Mouse (Mus musculus): Measurements from ENCODE around the gene Dock7. TPM values are rescaled to one million over a fixed set of nuclear protein-coding genes. Genes with fewer than 3 reads are reported as not detected.

The Dock7 gene
- polyA plus RNA-seq, 1 experiment from 2014 or later, result 67.1 TPM

DNA sequence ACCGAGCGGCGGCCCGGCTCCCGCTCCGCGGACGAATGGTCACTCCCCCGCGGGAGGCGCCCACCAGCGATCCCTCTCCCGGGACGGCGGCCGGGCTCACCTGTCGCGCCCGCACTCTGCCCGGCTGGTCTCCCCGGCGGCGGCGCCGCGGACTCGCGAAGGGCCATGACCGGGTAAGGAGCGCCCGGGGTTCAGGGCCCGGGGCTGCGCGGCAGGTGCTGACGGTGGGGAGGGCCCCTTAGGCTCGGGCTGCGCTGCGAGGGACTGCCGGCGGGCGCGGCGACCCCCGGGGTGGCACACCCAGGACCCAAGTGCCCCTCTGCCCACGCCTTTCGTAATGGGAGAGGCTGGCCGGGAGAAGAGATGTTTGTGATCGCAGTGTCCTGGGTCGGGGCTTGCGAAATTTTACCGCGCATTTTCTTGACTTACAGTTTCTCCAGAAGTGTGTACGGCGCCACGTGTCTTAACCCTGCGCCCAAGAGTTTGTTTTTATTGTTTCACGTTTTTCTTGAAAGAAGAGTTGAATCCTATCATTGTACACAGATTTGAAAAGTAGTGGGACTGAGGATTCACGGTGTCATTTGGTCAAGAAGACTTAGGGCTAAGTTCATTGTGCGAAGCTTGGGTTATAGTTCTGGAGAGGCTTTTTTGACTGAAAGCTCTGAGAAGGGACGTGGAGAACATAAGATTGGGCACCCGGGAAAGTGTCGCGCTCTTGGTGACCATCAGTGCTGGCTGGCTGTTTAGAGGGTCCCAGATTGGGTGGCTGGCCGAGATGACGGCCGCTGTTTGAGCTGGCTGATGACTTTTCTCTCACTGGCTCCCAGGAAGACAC is 196.4 kb downstream of the Dock7 start:
- peak overlapping the region; percentile 88 for H3K4me2 ChIP-seq (replicated peaks)
- peaks cover 19% of the 10 kb centered on the region for H3K4me1 ChIP-seq
- ATAC-seq (ENCODE audit: low FRiP score, low read depth), result no peak; the same call in none of the 2 replicates
- no peaks in the 10 kb centered on the region for H3K27me3 ChIP-seq
- H3K4me3 ChIP-seq, result peak overlapping the region; percentile 96
- under 1% methylated on average over 61 of the region's 66 CpGs for WGBS
- peaks cover 6% of the 10 kb centered on the region; the same call in 1 of the 2 replicates for H3K36me3 ChIP-seq
- H3K9me3 ChIP-seq, result no peaks in the 10 kb centered on the region
- peak overlapping the region; percentile 100 for H3K27ac ChIP-seq
- peak overlapping the region; percentile 97 for H3K9ac ChIP-seq

DNA sequence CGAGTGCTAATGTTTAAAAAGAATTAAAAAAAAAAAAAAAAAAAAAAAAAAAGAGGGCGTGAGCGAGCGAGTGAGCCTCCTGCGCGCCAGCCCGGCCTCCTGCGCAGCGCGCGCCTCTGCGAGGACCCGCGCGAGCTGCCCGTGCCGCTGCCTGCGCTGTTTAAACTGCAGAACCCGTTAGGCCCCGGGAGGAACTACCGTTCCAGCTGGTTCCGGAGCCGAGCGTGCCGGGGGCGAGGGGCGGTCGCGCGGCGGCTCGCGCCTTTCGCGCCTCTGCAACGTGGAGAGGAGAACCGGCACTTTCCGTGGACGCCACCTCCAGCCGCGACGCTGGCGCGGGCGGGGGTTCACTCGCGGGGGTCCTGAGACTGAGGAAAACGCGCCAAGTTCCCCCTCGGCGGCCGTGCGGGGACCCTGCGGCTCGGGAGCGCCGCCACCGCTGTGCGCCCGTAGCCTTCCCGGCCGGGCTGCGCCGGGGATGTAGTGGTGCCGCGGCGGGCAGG is 197.1 kb downstream of the Dock7 start, which contains the start of gene Usp1:
Gene Usp1, plus strand, starts transcription at position 243 of the 503 bp plus-strand sequence.
- Histone ChIP-seq H3K4me1 (peaks cover 19% of the 10 kb centered on the region), H3K9me3 (no peaks in the 10 kb centered on the region), H3K4me3 (peak within 1 kb of the TSS; percentile 96), H3K27me3 (no peaks in the 10 kb centered on the region), H3K4me2 (replicated peaks) (peak within 1 kb of the TSS; percentile 88), H3K9ac (peak within 1 kb of the TSS; percentile 97), H3K27ac (peak within 1 kb of the TSS; percentile 100), H3K36me3 (peaks cover 2% of the 10 kb centered on the region; the same call in 1 of the 2 replicates)
- ATAC-seq (ENCODE audit: low FRiP score, low read depth), result peak; percentile 43
- WGBS, result under 1% methylated on average over 64 of the region's 67 CpGs

DNA sequence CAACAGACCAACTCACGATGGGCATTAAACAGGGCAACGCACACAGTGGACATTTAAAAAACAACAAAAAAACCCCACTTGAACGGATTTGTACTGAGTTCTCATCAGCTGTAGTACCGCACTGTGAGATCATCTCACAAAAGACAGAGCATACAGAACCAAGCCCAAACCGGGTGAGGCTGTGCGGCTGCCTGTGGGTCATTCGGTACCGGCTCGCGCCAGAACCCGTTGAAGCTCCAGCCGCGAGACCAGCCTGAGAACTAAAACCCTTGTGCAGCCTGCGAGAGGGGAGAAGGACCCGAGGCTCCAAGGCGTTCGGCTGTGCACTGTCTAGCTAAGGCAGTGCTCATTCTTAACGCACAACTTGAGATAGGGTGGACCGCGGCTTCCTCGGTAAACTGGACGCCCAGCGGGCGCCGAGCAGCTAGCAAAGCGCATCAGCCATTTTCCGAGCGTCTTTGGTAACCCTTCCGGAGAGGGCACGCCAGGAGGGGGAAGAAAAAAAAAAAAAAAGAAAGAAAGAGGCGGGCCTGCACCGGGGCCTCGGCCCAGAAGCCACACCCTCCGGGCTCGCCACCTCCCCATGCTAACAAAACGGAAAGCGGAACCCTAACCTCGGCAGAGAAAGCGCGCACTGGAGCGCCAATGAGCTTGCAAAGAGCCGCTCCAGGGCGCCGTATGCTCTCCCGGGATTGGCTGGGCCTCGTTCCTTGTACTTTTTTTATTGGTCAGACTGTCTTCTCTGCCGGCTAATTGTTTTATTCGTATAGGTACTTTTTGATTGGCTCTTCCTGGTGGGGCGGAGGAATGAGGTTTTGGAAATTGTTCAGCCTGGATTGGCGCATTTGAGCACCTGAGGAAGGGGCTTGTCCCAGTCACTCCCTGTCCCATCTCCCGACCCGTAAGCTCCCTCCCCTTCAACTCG is 197.8 kb downstream of the Dock7 start:
- H3K9me3 ChIP-seq, result no peaks in the 10 kb centered on the region
- peak; percentile 96 for ATAC-seq (ENCODE audit: low FRiP score, low read depth)
- H3K36me3 ChIP-seq, result no peaks in the 10 kb centered on the region
- WGBS, result 0% methylated on average over 53 of the region's 53 CpGs
- no peaks in the 10 kb centered on the region for H3K27me3 ChIP-seq
- peak overlapping the region; percentile 71 for H3K9ac ChIP-seq
- peak overlapping the region; percentile 96 for H3K4me3 ChIP-seq
- H3K4me1 ChIP-seq, result peaks cover 19% of the 10 kb centered on the region
- peak overlapping the region; percentile 100 for H3K27ac ChIP-seq
- peak overlapping the region; percentile 88 for H3K4me2 ChIP-seq (replicated peaks)

DNA sequence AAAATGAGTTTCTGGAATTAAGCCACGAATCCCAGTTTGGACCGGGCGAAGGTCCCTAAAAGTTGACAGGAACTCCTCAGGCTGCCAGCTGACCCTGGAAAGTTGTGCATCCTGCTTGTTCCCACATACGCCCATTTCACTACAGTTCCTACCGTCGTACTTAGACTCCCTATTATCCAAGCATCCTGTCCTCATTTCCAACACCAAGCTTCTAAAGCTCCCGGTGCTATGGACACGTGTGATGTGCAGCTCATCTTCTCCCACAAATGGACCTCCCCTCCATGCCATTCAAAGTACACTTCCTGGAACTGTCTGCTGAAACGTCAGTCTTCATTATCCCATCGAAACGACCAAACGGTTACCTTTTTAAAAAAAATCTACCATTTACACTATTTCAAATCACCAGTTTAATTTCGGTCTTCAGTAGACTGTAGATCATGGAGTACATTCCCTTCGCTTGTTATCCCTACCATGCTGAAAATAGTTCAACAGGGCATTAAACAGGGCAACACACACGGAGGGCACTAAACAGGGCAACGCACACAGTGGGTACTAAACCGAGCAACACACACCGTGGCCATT is 198.6 kb downstream of the Dock7 start:
- Histone ChIP-seq H3K36me3 (no peaks in the 10 kb centered on the region), H3K4me3 (peak overlapping the region; percentile 96), H3K9ac (peak overlapping the region; percentile 71), H3K9me3 (no peaks in the 10 kb centered on the region), H3K4me2 (replicated peaks) (peak overlapping the region; percentile 79), H3K27me3 (no peaks in the 10 kb centered on the region), H3K27ac (peak overlapping the region; percentile 93), H3K4me1 (peaks cover 25% of the 10 kb centered on the region)
- 18% methylated on average over 18 of the region's 18 CpGs for WGBS
- no peak for ATAC-seq (ENCODE audit: low FRiP score, low read depth)

DNA sequence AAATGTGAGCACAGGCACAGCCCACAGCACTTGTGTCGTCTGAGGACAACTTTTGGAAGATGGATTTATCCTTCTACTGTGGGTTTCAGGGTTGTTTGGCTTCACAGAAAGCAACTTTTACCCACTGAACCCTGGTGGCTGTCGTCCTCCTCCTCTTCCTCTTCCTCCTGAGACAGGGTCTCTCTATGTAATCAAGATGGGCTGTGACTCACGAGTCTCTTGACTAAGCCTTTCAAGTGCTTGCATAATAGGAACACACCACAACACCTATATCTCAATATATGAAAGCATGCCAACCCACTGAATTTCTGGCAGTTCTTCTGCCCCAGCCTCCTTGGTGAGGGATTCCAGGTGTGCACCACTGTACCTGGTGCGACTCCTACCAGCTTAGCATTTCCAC is 199.8 kb downstream of the Dock7 start:
- 89% methylated on average over 4 of the region's 4 CpGs for WGBS
- Histone ChIP-seq H3K27me3 (no peaks in the 10 kb centered on the region), H3K27ac (no peak overlapping the region), H3K4me1 (peaks cover 23% of the 10 kb centered on the region), H3K4me3 (no peak overlapping the region), H3K36me3 (no peaks in the 10 kb centered on the region), H3K4me2 (replicated peaks) (no peak overlapping the region), H3K9me3 (no peaks in the 10 kb centered on the region), H3K9ac (no peak overlapping the region)
- ATAC-seq (ENCODE audit: low FRiP score, low read depth), result no peak

DNA sequence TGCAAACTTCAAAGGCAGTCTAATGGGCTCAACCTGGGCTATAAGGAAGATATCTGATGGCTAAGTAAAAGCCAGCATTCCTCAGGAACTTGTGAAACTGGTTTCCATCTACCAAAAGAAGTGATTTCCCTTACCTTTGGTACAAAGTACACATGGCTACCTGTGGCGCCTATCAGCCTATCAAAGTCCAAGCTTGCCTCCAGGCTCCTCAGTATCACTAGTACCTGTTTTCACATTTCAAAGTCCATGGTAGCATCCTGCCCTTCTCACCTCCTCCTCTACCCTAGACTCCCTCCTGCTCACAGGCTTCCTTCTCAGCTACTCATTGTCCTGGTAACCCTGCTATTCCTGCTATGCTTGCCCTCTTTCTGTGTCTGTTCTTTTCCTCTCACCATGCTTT is 202.5 kb downstream of the Dock7 start:
- H3K27ac ChIP-seq, result no peak overlapping the region
- no peaks in the 10 kb centered on the region for H3K9me3 ChIP-seq
- 85% methylated on average over 1 of the region's 1 CpGs for WGBS
- no peak for ATAC-seq (ENCODE audit: low FRiP score, low read depth)
- H3K4me2 ChIP-seq (replicated peaks), result no peak overlapping the region
- H3K36me3 ChIP-seq, result no peaks in the 10 kb centered on the region
- no peaks in the 10 kb centered on the region for H3K27me3 ChIP-seq
- H3K4me3 ChIP-seq, result no peak overlapping the region
- no peak overlapping the region for H3K9ac ChIP-seq
- H3K4me1 ChIP-seq, result peaks cover 12% of the 10 kb centered on the region

DNA sequence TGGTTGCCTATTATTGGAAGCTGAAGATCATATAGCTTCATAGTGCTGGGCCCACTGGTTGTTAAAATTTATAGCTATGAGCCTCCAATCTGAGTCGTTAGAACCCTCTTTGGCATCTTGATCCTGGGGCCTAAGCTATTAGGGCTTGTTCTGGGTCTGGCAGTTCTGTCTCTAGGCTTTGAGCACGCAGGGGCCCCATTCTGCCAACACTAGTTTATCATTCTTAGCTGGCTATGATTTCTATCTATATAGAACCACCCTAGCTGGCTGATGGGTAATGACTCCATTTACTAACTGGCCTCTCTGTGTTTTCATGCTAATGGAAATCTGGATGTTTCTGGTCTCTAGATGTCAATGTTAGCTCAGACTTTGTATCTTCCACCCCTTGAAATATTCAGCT is 203.0 kb downstream of the Dock7 start:
- Histone ChIP-seq H3K27ac (no peak overlapping the region), H3K36me3 (no peaks in the 10 kb centered on the region), H3K4me3 (no peak overlapping the region), H3K9ac (no peak overlapping the region), H3K4me2 (replicated peaks) (no peak overlapping the region), H3K27me3 (no peaks in the 10 kb centered on the region), H3K4me1 (peaks cover 12% of the 10 kb centered on the region), H3K9me3 (no peaks in the 10 kb centered on the region)
- no peak for ATAC-seq (ENCODE audit: low FRiP score, low read depth)
- 34% methylated on average over 2 of the region's 2 CpGs for whole genome bisulfite sequencing

DNA sequence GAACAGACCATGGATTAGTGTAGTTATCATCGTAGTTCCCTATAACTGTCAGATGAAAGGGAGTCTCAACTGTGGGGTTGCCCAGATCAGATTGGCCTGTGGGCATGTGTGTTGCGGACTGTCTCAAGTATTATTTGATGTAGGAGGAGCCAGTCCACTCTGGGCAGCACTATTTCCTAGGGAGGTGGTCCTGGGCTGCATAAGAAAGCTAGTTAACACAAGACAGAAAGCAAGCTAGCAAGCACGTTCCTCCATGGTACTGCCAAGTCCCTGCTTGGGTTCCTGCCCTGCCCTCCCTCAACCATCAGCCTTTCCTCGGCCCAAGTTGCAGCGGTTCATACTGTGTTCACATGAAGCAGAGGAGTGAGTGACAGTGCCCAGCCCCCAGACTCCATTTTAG is 210.5 kb downstream of the Dock7 start:
- Histone ChIP-seq H3K27me3 (no peaks in the 10 kb centered on the region), H3K9me3 (no peaks in the 10 kb centered on the region), H3K4me1 (no peaks in the 10 kb centered on the region), H3K4me3 (no peak overlapping the region), H3K27ac (no peak overlapping the region), H3K36me3 (no peaks in the 10 kb centered on the region), H3K4me2 (replicated peaks) (no peak overlapping the region), H3K9ac (no peak overlapping the region)
- WGBS, result 84% methylated on average over 5 of the region's 5 CpGs
- no peak for ATAC-seq (ENCODE audit: low FRiP score, low read depth)

DNA sequence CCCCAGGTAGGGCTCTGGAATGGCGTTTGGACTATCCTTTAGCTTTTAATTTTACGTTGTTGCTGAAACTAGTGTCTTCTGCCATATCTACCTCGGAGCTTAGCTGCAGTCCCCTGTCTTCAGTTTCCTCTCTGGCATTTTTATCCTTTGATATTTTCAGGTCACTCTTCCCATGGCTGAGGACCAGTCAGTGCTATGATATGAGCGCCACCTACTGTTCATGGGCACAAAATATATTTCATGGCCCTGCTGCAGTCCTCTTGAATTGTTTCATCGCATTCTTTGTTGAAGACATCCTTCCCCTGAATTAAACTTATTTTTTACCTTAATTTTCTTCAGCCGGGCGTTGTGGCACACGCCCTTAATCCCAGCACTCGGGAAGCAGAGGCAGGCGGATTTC is 233.6 kb downstream of the Dock7 start:
- Histone ChIP-seq H3K4me1 (no peaks in the 10 kb centered on the region), H3K4me3 (no peak overlapping the region), H3K27me3 (no peaks in the 10 kb centered on the region), H3K36me3 (no peaks in the 10 kb centered on the region), H3K9me3 (no peaks in the 10 kb centered on the region), H3K27ac (no peak overlapping the region), H3K9ac (no peak overlapping the region), H3K4me2 (replicated peaks) (no peak overlapping the region)
- peak; percentile 75; the same call in 1 of the 2 replicates for ATAC-seq (ENCODE audit: low FRiP score, low read depth)
- WGBS, result 15% methylated on average over 10 of the region's 10 CpGs
